Mouse (Mus musculus) cortical plate, adult 2 months (tissue): ENCODE measurements at regions not wholly inside any gene's neighbourhood (a gene's known extent, or its start where the extent isn't known, plus 50 kb on each side); places are given as distances from the start of the nearest gene placed in this dataset.

ENCODE experiments used
- H3K27ac ChIP-seq: fragments of 200-500 bp; 2 replicates; pipeline ENCODE4 v1.5.1; 2012; ENCODE audit warnings: low read length, control low read depth, inconsistent platforms; ENCODE audit not compliant: insufficient read depth
- H3K4me1 ChIP-seq: fragments of 200-500 bp; 2 replicates; pipeline ENCODE4 v1.6.1; 2011; ENCODE audit warnings: low read length; ENCODE audit not compliant: control insufficient read depth, insufficient read depth
- H3K4me3 ChIP-seq: fragments of 200-500 bp; 2 replicates; pipeline ENCODE4 v1.5.1; 2011; ENCODE audit warnings: mild to moderate bottlenecking, low read length, control low read depth; ENCODE audit not compliant: insufficient read depth
- CTCF ChIP-seq: fragments of 200-500 bp; IDR thresholded peaks from 2 replicates; pipeline ENCODE4 v1.5.1; 2011; ENCODE audit warnings: mild to moderate bottlenecking, control low read depth, low read length; ENCODE audit not compliant: insufficient read depth; ENCODE audit errors: extremely low read depth
- POLR2A ChIP-seq: fragments of 200-500 bp; IDR thresholded peaks from 2 replicates; pipeline ENCODE4 v1.6.1; 2011; ENCODE audit warnings: mild to moderate bottlenecking, low read length, control low read depth; ENCODE audit not compliant: insufficient read depth; ENCODE audit errors: extremely low read depth

DNA sequence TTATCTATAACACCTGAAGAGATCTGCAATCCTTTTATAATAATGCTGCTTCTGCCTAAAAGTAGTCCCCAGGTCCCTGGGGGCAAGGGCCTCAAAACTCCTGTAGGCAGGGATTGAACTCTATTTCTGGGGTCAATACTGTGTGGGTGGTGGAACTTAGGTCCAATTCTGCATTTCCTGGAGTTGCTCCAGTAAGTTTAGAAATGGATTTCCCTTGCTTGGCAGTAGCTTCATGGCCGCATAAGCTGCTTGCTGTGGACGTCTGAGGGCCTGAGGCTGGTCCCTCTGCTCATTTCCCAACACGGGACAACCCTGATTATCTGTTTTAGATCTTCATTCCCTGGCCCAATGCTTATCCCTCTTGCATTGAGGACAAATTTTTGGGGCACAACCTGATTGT is 118.0 kb upstream of the Peli1 start:
- TF ChIP-seq POLR2A: no peak
- Histone ChIP-seq H3K4me1 (no peaks in the 10 kb centered on the region), H3K4me3 (no peak overlapping the region), H3K27ac (no peak overlapping the region)

DNA sequence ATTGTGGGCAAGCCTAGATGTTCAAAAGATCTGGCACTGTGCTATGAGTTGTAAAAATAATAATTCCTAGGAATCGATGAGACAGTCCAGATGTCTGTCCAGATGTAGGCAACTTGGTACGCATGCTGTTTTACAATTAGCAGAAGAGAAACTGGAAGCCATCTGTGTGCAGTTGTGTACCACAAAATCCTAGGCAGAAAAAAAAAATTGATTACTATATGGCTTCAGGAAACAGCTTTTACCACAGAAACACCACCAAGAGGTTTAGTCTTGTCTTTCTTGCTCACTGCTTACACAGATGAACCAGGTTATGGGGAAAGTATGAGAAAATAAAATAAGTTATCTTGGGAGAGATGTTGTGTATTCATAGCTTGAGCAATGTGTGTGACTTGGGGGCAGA is 109.5 kb upstream of the Peli1 start:
- Histone ChIP-seq H3K4me1 (no peaks in the 10 kb centered on the region), H3K27ac (no peak overlapping the region), H3K4me3 (no peak overlapping the region)
- TF ChIP-seq POLR2A: no peak
- TF ChIP-seq CTCF: no peak

DNA sequence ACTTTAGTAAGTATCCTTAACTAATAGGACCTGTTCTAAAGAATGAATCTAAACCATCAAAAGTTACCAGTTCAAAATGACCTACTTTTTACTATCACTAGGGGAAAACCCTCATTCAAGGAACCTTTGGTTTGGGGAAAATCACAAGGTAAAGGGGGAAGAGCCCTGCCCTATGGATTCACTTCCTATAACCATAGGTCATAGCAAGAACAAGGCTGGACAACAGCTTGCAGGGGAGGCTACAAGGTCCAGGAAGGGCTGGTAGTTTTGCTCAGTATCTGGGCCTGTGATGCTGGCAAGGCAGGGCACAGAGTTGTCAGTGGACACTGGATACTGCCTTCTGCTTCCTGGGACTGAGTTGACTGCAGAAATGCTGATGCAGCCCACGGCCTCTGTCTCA is 109.1 kb upstream of the Peli1 start:
- Histone ChIP-seq H3K4me3 (no peak overlapping the region), H3K4me1 (peaks cover under 1% of the 10 kb centered on the region; the same call in 1 of the 2 replicates), H3K27ac (no peak overlapping the region)
- no peak for TF ChIP-seq POLR2A

DNA sequence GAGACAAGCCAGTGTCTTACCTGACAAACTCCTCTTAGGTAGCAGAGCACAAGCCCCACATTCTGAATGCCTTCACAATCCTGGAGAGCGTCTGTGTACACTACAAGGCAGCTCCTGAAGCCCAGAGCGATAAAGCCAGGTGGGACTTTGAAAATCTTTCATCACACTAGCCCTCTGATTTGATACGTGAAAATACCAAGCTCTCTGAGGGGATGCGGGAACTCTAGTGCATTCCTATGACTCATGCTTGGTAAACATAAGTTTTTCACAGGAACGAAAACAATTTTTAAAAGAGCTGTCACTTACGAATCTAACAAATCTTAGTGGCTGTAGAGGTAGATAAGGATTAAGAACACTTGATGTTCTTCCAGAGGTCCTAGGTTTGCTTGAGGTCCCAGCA is 108.6 kb upstream of the Peli1 start:
- H3K27ac ChIP-seq: no peak overlapping the region
- no peak overlapping the region for H3K4me3 ChIP-seq
- TF ChIP-seq CTCF (no peak), POLR2A (no peak)
- H3K4me1 ChIP-seq: peaks cover 5% of the 10 kb centered on the region

DNA sequence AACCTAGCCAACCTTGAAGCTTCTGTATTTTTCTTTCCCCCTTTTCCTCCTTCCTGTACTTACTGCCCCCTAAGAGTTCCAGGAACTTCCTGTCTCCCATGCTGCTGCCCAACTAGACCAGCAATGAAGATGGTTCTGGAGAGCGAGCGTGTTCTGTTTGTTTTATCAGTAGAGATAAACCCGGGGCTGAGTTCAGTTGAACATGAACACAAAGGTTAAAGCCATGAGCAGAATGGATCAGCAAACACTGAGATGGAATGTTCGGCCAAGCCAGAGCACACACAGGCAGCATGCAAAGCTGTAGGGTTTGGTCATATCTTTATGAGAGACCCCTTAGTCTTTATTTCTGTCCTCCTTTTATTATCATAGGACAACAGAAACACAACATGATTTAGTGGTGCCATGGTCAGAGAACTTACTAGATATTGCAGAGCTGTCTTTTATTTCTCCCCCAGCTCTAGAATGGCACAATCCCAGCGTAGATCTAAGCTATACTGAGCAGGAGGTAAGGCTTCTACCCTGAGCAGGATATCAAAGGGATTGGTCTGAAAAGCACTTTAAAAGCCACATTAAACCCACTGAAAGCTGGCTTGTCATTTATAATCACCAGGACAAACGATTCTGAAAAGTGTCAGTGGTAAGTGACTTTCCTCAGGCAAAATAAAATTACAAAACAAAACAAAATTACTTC is 105.9 kb upstream of the Peli1 start:
- no peak overlapping the region for H3K27ac ChIP-seq
- TF ChIP-seq POLR2A: no peak
- TF ChIP-seq CTCF: no peak
- H3K4me1 ChIP-seq: peaks cover 10% of the 10 kb centered on the region
- H3K4me3 ChIP-seq: no peak overlapping the region

DNA sequence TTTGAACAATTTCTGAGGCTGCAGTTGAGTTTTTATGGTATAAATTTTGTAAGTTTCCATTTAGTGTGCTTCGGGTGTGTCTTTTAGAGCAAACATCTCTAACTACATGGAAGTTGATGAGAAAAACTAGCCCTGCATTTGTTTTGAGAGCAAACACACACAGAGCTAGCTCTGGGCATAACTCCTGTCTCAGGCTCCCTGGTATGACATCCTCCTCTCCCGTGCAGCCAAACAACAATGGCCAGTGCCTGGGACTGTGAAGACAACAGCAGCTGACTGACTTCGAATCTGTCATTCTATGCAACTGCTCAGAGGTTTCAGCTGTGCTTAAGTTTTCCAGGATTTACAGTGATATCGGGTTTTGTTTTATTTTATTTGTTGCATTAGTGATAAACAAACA is 105.3 kb upstream of the Peli1 start:
- Histone ChIP-seq H3K4me1 (peaks cover 11% of the 10 kb centered on the region), H3K4me3 (no peak overlapping the region), H3K27ac (no peak overlapping the region)
- TF ChIP-seq POLR2A: no peak
- TF ChIP-seq CTCF: no peak

DNA sequence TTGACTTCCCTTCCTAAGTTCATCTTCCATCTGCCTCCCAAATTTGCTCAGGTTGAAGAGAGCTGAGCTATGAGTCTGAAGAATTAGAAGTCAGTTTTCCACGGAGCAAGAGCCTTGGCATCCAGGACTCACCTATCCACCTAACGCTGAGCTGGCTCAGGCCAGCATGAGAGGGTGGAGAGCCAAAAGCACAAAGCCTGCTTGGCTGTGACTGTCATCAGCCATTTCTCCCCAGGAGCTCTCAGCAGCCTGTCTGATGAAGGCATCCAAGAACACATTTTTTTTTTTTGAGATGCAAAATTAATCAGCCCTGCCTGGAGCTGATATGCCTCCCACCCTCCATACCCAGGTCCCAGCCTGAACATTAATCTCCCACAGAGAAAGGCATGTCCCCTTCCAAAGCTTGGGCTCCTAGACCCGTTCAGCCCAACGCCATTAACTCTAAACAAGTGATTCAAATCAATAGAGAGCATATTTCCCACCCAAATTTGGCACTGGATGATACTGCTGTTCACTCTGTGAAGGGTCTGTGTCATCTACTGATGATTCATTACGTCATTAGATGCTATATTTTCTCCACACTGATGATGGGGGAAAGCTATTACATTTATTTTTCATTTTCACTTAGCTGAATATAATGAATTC is 103.8 kb upstream of the Peli1 start:
- peak overlapping the region; percentile 68 for H3K27ac ChIP-seq
- TF ChIP-seq CTCF (no peak), POLR2A (no peak)
- no peak overlapping the region for H3K4me3 ChIP-seq
- peaks cover 11% of the 10 kb centered on the region for H3K4me1 ChIP-seq

DNA sequence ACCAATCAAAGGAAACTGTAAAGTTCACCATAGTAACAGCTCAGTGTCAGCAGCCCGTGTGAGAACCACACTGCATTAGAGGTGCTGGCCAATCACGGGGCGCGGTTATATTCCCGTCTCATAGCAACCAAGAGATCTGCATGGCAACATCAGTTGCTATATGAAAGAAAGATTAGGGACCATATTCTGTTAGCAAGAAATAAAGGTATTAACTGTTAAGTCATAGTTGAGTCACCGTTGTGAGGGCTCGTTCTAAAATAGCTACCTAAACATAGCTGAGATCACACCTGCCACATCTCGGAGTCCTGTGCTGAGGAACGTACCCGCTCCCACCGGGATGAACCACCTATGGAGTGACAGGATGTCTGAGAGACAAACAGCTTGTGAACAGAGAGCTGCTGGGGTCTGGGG is 103.2 kb upstream of the Peli1 start:
- peak overlapping the region; percentile 68 for H3K27ac ChIP-seq
- peak overlapping the region; percentile 26; the same call in 1 of the 2 replicates for H3K4me3 ChIP-seq
- TF ChIP-seq CTCF (no peak), POLR2A (0 out of 2 replicates have a peak, but pooled peaks have one; percentile 18)
- peaks cover 11% of the 10 kb centered on the region for H3K4me1 ChIP-seq

DNA sequence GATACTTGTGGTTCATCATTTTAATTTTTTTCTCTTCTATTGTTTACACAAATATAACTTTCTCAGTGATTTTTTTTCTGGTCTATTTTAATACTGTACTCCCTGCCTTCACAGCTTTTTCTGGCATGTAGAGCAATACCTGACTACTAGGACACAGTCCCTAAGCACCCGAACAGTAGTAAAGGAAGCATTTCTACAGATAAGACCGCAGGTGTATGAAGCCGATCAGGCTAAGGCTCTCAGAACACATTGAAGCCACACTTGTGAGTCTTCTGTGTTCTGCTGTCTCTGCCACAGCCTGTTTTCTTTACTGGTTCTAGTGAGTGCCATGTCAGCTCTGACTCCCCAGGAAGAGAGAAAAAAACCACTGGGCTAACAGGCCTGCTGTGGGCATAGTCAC is 102.2 kb upstream of the Peli1 start:
- no peak overlapping the region for H3K27ac ChIP-seq
- TF ChIP-seq CTCF: no peak
- no peak for TF ChIP-seq POLR2A
- no peak overlapping the region for H3K4me3 ChIP-seq
- peaks cover 11% of the 10 kb centered on the region for H3K4me1 ChIP-seq

DNA sequence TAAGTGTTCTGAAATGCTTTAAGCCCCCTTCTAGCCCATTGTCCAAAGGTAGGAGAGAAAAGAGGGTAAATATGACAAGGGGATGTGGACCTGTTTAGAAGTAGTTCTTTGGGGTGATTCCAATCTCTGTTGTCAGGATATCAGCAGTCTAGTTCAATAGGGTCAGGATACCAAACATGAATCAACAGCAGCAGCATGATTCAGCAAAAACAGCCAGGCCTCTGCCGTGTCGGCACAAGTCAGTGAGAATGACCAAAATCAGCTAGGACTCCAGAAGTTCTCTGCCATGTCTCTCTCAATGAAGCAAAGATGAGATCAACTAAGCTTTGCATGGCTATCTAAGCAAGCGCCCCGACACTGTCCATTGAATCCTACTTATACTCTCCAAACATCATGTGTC is 97.5 kb upstream of the Peli1 start:
- no peak overlapping the region for H3K27ac ChIP-seq
- no peak for TF ChIP-seq POLR2A
- no peak for TF ChIP-seq CTCF
- no peak overlapping the region for H3K4me3 ChIP-seq
- peaks cover 2% of the 10 kb centered on the region for H3K4me1 ChIP-seq

DNA sequence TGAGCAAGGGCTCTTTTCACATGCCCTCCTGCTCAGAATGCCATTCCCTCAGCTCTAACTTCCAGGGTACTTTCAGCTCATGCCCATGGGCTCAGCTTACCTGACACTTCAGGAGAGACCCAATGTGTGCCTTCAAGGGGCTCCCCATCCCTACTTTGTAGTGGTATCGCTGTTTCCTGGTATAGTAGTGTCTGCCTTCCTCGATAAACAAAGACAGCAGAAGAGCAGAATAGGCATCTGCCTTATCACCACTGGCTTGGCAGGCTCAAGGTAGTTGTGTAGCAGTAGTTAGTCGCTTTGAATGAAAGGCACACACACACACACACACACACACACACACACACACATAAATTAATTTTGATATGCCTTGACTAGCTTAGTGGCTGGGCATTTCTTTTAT is 89.7 kb upstream of the Peli1 start:
- TF ChIP-seq CTCF (no peak), POLR2A (no peak)
- Histone ChIP-seq H3K4me1 (no peaks in the 10 kb centered on the region), H3K4me3 (no peak overlapping the region), H3K27ac (no peak overlapping the region)
